Mouse (Mus musculus) layer of hippocampus, adult 9-10 months (tissue): ENCODE measurements around the gene Prom1.

Experiments
- DNase-seq: peaks from one replicate; pipeline ENCODE4 v3.0.0; 2022; ENCODE audit warnings: low spot score

Prom1 gene

GRCm38 (mm10) chr5:43971156-43971555, 130.7 kb downstream of the Prom1 start:
- no peak for DNase-seq

- no peak for DNase-seq
These were observed 131.3 kb downstream of the Prom1 start for GRCm38 (mm10) chr5:43970532-43970931.

- no peak for DNase-seq
These were observed 133.2 kb downstream of the Prom1 start for GRCm38 (mm10) chr5:43968634-43969033.

- no peak for DNase-seq
These were observed 140.8 kb downstream of the Prom1 start for GRCm38 (mm10) chr5:43961056-43961455.

GRCm38 (mm10) chr5:43959884-43960440, 141.9 kb downstream of the Prom1 start:
- no peak for DNase-seq

GRCm38 (mm10) chr5:43953241-43953640, 148.6 kb downstream of the Prom1 start:
- DNase-seq, result no peak

GRCm38 (mm10) chr5:43948748-43949275, 153.0 kb downstream of the Prom1 start:
- DNase-seq, result no peak

GRCm38 (mm10) chr5:43948111-43948743, 153.6 kb downstream of the Prom1 start:
- no peak for DNase-seq

GRCm38 (mm10) chr5:43947330-43947977, 154.4 kb downstream of the Prom1 start:
- DNase-seq, result no peak
